Mouse (Mus musculus): ENCODE results near the gene Slco1c1.
"Not testable (repeated sequence)": the region's sequence is repeated elsewhere in the genome, so short reads cannot be mapped to it uniquely, and the experiment has no call there.

The Slco1c1 gene

GRCm38 (mm10) chr6:141590002-141590401, 65.8 kb downstream of the Slco1c1 start:
- no peak for DNase-seq (ENCODE audit: low read depth)

GRCm38 (mm10) chr6:141590598-141591200, 66.5 kb downstream of the Slco1c1 start:
- DNase-seq (ENCODE audit: low read depth) = not testable (repeated sequence)

GRCm38 (mm10) chr6:141596081-141596480, 71.9 kb downstream of the Slco1c1 start:
- no peak for DNase-seq (ENCODE audit: low read depth)

- no peak for DNase-seq (ENCODE audit: low read depth)
Observed at GRCm38 (mm10) chr6:141597037-141597436, 72.9 kb downstream of the Slco1c1 start.

GRCm38 (mm10) chr6:141600940-141601339, 76.8 kb downstream of the Slco1c1 start:
- no peak for DNase-seq (ENCODE audit: low read depth)

- no peak for DNase-seq (ENCODE audit: low read depth)
Observed at GRCm38 (mm10) chr6:141610702-141611260, 86.6 kb downstream of the Slco1c1 start.

GRCm38 (mm10) chr6:141614017-141614416, 89.8 kb downstream of the Slco1c1 start:
- no peak for DNase-seq (ENCODE audit: low read depth)

- no peak for DNase-seq (ENCODE audit: low read depth)
Observed at GRCm38 (mm10) chr6:141615348-141615747, 91.2 kb downstream of the Slco1c1 start.
